Mouse (Mus musculus): Measurements from ENCODE around the gene Bax.

The Bax gene

DNA sequence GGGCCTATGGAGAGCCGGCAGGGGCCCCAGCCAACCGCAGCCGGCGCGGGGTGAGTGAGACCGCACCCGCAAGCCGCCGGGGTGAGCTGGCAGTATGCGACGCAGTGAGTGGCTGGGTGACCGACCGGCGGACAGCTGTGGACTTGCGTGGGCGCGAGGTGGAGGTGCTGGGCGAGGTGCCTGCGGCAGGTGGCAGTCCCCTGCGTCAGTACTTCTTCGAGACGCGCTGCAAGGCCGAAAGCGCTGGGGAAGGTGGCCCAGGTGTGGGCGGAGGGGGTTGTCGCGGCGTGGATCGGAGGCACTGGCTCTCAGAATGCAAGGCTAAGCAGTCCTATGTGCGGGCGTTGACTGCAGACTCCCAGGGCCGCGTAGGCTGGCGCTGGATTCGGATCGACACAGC, 51.1 kb downstream of the Bax start:
- no peak for DNase-seq (ENCODE audit: low read depth, low spot score)

DNA sequence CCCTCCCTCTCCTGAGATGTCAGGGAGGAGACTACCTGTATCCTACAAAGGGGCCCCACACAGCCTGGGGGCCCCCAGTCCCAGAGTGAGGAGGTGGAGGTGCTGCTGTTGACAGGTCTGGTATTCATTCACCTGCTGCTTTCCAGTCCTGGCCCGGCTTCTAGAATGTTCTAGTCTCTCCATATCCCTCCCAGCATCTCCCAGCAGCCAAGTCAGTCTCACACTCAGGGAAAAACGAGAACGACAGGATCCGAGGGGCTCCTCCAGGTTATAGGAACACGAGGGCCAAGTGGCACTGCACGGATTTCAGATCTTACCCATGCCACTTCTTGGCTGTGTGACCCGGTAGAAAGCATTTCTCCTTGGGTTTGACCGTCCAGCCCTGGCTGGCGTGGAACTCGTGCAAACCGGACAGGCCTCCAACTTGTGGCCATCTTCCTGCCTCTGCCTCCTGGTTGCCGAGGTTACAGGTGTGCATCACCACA, 51.9 kb downstream of the Bax start:
- DNase-seq (ENCODE audit: low read depth, low spot score) = no peak

DNA sequence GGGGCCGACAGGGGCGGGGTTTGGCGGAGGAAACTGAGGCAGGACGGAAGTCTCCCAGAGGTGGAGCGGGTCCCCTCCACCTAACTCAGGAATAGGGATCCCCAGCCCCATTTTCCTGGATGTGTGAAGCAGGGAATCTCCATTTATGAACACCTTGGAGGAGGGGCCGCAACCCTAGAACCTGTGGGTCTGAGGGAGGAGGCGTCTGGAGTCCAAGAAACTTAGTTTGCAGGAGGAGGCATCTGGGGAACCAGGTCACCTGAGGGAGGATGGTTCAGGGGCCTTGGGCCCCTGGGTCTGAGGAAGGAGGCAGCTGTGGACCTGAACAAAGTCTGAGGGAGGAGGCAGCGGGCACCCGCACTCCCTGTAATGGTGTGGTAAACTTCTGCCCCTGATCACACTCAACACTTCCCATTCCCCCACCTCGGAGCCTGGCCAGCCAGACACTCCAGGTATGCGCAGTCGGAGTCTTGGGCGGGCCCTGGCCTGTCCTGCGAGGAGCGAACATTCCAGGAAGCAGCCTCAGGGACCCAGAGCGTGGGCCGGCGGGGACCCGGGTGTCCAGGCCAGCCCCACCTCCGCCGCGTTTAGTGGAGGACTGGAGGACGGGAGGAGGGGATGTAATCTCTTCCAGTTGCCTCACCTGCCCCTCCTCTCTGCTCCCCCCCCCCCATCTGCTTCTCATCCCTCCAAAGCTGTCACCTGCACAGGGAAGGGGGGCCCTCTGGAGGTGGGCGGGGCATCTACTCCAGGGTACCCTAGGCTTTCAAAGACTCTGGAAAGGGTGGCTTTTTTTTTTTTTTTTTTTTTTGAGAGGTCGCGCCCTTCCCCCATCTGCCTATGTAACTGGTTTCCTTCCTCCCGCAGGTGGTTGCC, 52.6 kb downstream of the Bax start:
- no peak for DNase-seq (ENCODE audit: low read depth, low spot score)

DNA sequence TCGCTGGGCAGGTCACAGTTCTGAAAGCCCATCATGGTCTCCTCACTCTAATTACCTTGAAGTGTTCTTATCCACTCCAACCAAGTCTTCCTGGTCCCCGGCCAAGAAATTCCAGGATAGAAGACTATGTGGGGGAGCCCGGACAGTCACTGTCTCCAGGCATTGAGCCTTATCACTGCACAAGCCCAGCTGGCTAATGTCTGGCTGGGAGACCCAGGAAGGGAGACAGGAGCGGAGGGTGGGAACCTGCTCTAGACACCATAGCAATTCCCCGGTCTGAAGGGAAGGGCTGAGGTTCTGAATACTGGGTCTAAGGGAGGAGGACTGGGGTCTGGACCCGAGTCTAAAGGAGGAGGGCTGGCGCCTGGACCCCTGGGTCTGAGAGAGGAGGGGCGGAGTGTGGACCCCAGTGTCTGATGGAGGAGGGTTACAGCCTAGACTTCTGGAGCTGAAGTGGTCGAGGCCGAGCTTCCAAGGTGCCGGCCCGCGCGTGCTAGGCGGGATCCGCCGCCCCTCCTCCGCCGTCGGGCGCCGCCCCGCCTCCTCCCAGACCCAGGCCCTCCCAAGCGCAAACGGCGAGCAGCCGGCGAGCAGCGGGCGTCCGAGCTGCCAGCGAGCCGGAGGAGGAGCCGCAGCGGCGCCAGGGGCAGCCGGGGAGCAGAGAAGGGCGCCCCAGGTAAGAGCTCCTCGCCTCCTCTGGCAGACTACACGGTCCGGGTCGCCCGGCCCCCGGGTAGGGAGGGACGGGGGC, 53.4 kb downstream of the Bax start, which contains the start of gene Ntf5:
Gene Ntf5 (plus strand): TSS at position 583 of the 751 bp plus-strand sequence.
- no peak for DNase-seq (ENCODE audit: low read depth, low spot score)

DNA sequence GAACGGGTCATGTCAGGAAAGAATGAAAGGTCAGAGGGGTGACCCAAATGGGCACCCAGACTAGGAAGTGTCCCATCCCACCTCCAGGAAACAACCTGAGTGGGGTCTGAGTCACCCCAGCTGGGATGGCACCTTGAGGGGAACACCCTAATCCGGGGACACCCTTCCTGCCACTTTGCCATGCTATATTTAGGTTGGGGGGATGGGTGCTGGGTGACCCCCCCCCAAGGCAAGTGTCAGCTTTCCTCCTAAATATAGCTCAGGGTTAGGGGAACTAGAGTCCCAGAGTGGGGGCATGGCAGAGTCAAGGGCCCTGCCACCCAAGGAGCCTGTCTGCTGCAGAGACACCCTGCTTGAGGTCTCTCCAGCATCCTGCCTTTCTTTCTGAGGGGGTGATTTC, 54.3 kb downstream of the Bax start:
- no peak for DNase-seq (ENCODE audit: low read depth, low spot score)

Measured in embryo, embryonic 11.5 days (tissue).